Comparison of ENCODE assay signal across 29 mouse cellular contexts in genomic region chr5:21358648-21359047, GRCm38 (mm10).
"Had no signal": no experiment of that assay in that cellular context is flagged by ENCODE, and none has a peak within 500 bp of the region (broad histone marks: within the 10 kb centered on the region; RNA-seq: fewer than 3 reads in every experiment).

No protein-coding gene starts in this region.

- H3K4me3 ChIP-seq: limb, embryonic 10.5 days; limb, embryonic 12.5 days; limb, embryonic 13.5 days; limb, embryonic 15.5 days; liver, embryonic 12.5 days; liver, embryonic 13.5 days; liver, embryonic 15.5 days; lung, embryonic 15.5 days; megakaryocyte, embryonic 14.5 days; midbrain, embryonic 10.5 days; midbrain, embryonic 12.5 days; midbrain, embryonic 13.5 days; midbrain, embryonic 15.5 days; myocyte; neural tube, embryonic 12.5 days had no signal

- H3K27ac ChIP-seq: limb, embryonic 10.5 days; limb, embryonic 12.5 days; limb, embryonic 13.5 days; limb, embryonic 15.5 days; liver, embryonic 12.5 days; liver, embryonic 13.5 days; liver, embryonic 14.5 days; liver, embryonic 15.5 days; lung, embryonic 15.5 days; midbrain, embryonic 10.5 days; midbrain, embryonic 12.5 days; midbrain, embryonic 13.5 days; midbrain, embryonic 15.5 days; neural tube, embryonic 12.5 days had no signal

- H3K4me1 ChIP-seq: limb, embryonic 15.5 days; liver, embryonic 15.5 days; lung, embryonic 15.5 days; midbrain, embryonic 15.5 days had no signal

- H3K9ac ChIP-seq: limb, embryonic 12.5 days; limb, embryonic 13.5 days; limb, embryonic 15.5 days; liver, embryonic 12.5 days; liver, embryonic 13.5 days; liver, embryonic 14.5 days; liver, embryonic 15.5 days; liver, postnatal 0 days; lung, embryonic 14.5 days; lung, embryonic 15.5 days; midbrain, embryonic 12.5 days; midbrain, embryonic 13.5 days; midbrain, embryonic 15.5 days; neural tube, embryonic 12.5 days had no signal

- H3K9me3 ChIP-seq: limb, embryonic 10.5 days; limb, embryonic 12.5 days; limb, embryonic 13.5 days; limb, embryonic 15.5 days; liver, embryonic 12.5 days; liver, embryonic 13.5 days; liver, embryonic 15.5 days; lung, embryonic 15.5 days; midbrain, embryonic 10.5 days; midbrain, embryonic 12.5 days; midbrain, embryonic 13.5 days; midbrain, embryonic 15.5 days; neural tube, embryonic 12.5 days had no signal

- H3K27me3 ChIP-seq: limb, embryonic 12.5 days; limb, embryonic 13.5 days; limb, embryonic 15.5 days; liver, embryonic 12.5 days; liver, embryonic 13.5 days; liver, embryonic 15.5 days; lung, embryonic 15.5 days; megakaryocyte, embryonic 14.5 days; midbrain, embryonic 12.5 days; midbrain, embryonic 13.5 days; midbrain, embryonic 15.5 days; neural tube, embryonic 12.5 days had no signal

- H3K4me2 ChIP-seq: limb, embryonic 12.5 days; limb, embryonic 13.5 days; limb, embryonic 15.5 days; liver, embryonic 11.5 days; liver, embryonic 12.5 days; liver, embryonic 13.5 days; liver, embryonic 15.5 days; lung, embryonic 14.5 days; lung, embryonic 15.5 days; midbrain, embryonic 11.5 days; midbrain, embryonic 12.5 days; midbrain, embryonic 13.5 days; midbrain, embryonic 15.5 days; neural tube, embryonic 12.5 days had no signal

- DNase-seq: left cerebral cortex, postnatal 4 days; liver; liver, embryonic 13.5 days; liver, postnatal 0 days; lung, adult 18-20 months; lung, adult 2 months; lung, embryonic 14.5 days; lung, postnatal 10 days; lung, postnatal 14 days; lung, postnatal 36 days; lung, postnatal 4 days; midbrain, embryonic 14.5 days had no signal

- H3K36me3 ChIP-seq: limb, embryonic 10.5 days; limb, embryonic 12.5 days; limb, embryonic 13.5 days; limb, embryonic 15.5 days; liver, embryonic 12.5 days; liver, embryonic 13.5 days; liver, embryonic 15.5 days; lung, embryonic 15.5 days; midbrain, embryonic 10.5 days; midbrain, embryonic 12.5 days; midbrain, embryonic 13.5 days; midbrain, embryonic 15.5 days; neural tube, embryonic 12.5 days had no signal
